Mouse (Mus musculus): Measurements from ENCODE around the gene Repin1. TPM values are rescaled to one million over a fixed set of nuclear protein-coding genes. Genes with fewer than 3 reads are reported as not detected.

Gene Repin1
- polyA plus RNA-seq, 1 experiment from 2014 or later: 34.2 TPM

DNA sequence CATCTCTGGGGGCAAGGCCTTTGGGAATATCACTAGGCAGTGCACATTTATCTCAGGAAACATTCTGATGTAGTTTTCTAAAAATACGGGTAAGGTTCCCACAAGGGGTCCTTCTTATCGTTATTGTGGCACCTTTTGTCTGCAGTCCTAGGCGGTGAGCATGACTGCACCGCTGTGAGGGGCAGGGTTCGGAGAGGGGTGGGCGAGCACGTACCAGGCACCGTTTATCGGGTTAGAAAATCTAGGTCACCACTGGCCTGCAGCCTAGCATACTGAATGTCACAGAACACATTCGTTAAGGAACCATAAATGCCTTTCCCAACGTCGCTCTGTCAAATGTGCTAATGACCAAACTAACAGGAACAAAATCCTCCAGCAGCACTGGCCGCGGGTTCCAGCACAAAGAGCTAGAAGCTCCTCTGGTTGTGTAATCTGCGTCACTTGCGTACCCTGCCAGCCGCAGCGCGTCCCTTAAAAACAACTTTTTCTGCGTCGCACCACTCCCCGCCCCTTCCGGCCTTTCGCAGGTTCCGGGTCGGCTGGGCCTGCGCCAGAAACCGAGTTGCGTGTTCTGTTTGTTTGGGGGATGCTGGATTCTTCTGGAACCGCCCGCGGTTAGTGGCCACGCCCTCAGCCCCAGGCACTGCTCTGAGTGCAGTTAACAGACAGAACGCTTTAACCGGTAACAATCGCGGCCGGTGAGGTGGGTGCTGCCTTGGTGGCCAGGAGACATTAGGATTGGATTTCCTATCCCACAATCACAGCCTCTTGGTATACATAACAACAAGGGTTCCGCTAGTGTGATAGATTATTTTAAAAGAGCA, 39.2 kb upstream of the Repin1 start, which contains the start of gene Lrrc61:
Lrrc61 (plus strand) TSS at position 517 of the 824 bp plus-strand sequence.
- peak; percentile 94 for DNase-seq (ENCODE audit: low spot score)
- peak within 1 kb of the TSS; percentile 72 for H3K9ac ChIP-seq (replicated peaks; ENCODE audit: low read length)
- H3K27me3 ChIP-seq (ENCODE audit: control insufficient read depth, insufficient read depth, low read length): no peaks in the 10 kb centered on the region
- H3K4me2 ChIP-seq (ENCODE audit: low read depth, low read length): peak within 1 kb of the TSS; percentile 61
- peak; percentile 86 for ATAC-seq (replicated peaks; ENCODE audit: insufficient number of reproducible peaks, low FRiP score, low TSS enrichment, low read depth)
- H3K27ac ChIP-seq (replicated peaks; ENCODE audit: low read depth, low read length): peak within 1 kb of the TSS; percentile 86
- no peaks in the 10 kb centered on the region for H3K4me1 ChIP-seq (ENCODE audit: control insufficient read depth, insufficient read depth, low read length)
- H3K9me3 ChIP-seq (replicated peaks; ENCODE audit: control insufficient read depth, low read length): no peaks in the 10 kb centered on the region
- H3K36me3 ChIP-seq (replicated peaks; ENCODE audit: control insufficient read depth, insufficient read depth, low read depth, low read length): no peaks in the 10 kb centered on the region
- peak within 1 kb of the TSS; percentile 47 for H3K4me3 ChIP-seq (ENCODE audit: low read depth, low read length)
- WGBS: under 1% methylated on average over 39 of the region's 39 CpGs

- no peaks in the 10 kb centered on the region for H3K27me3 ChIP-seq (ENCODE audit: control insufficient read depth, insufficient read depth, low read length)
- peak overlapping the region; percentile 86 for H3K27ac ChIP-seq (replicated peaks; ENCODE audit: low read depth, low read length)
- no peaks in the 10 kb centered on the region for H3K4me1 ChIP-seq (ENCODE audit: control insufficient read depth, insufficient read depth, low read length)
- peak overlapping the region; percentile 72 for H3K9ac ChIP-seq (replicated peaks; ENCODE audit: low read length)
- H3K4me3 ChIP-seq (ENCODE audit: low read depth, low read length): peak overlapping the region; percentile 47
- WGBS: 30% methylated on average over 14 of the region's 14 CpGs
- no peaks in the 10 kb centered on the region for H3K9me3 ChIP-seq (replicated peaks; ENCODE audit: control insufficient read depth, low read length)
- DNase-seq (ENCODE audit: low spot score): peak; percentile 85
- peak; percentile 77 for ATAC-seq (replicated peaks; ENCODE audit: insufficient number of reproducible peaks, low FRiP score, low TSS enrichment, low read depth)
- H3K36me3 ChIP-seq (replicated peaks; ENCODE audit: control insufficient read depth, insufficient read depth, low read depth, low read length): no peaks in the 10 kb centered on the region
- H3K4me2 ChIP-seq (ENCODE audit: low read depth, low read length): peak overlapping the region; percentile 61
Measured at GRCm38 (mm10) chr6:48555104-48555890, 38.4 kb upstream of the Repin1 start.

DNA sequence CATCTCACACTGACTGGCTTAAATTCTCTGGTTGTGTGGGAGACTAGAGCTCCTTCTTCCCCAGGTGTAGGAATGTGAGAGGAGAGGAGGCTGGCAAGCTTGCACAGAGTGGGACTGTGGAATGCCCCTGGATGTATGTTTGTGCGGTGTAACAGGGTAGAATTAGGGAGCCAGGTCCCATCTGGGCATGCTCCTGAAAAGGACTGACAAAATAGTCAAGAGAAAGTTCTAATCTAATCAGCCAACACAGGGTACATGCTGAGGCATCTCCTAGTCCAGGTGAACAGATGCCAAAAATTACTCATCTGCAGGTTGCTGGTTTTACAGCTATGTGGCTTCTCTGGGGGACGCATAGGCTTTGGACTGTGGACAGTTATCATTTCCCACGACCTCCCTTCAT, 37.7 kb upstream of the Repin1 start:
- Histone ChIP-seq H3K4me3 (ENCODE audit: low read depth, low read length) (no peak overlapping the region), H3K27ac (replicated peaks; ENCODE audit: low read depth, low read length) (no peak overlapping the region), H3K9me3 (replicated peaks; ENCODE audit: control insufficient read depth, low read length) (no peaks in the 10 kb centered on the region), H3K9ac (replicated peaks; ENCODE audit: low read length) (no peak overlapping the region), H3K36me3 (replicated peaks; ENCODE audit: control insufficient read depth, insufficient read depth, low read depth, low read length) (no peaks in the 10 kb centered on the region), H3K4me1 (ENCODE audit: control insufficient read depth, insufficient read depth, low read length) (no peaks in the 10 kb centered on the region), H3K27me3 (ENCODE audit: control insufficient read depth, insufficient read depth, low read length) (no peaks in the 10 kb centered on the region), H3K4me2 (ENCODE audit: low read depth, low read length) (no peak overlapping the region)
- ATAC-seq (replicated peaks; ENCODE audit: insufficient number of reproducible peaks, low FRiP score, low TSS enrichment, low read depth) (no peak), DNase-seq (ENCODE audit: low spot score) (no peak)
- 82% methylated on average over 3 of the region's 3 CpGs for WGBS

DNA sequence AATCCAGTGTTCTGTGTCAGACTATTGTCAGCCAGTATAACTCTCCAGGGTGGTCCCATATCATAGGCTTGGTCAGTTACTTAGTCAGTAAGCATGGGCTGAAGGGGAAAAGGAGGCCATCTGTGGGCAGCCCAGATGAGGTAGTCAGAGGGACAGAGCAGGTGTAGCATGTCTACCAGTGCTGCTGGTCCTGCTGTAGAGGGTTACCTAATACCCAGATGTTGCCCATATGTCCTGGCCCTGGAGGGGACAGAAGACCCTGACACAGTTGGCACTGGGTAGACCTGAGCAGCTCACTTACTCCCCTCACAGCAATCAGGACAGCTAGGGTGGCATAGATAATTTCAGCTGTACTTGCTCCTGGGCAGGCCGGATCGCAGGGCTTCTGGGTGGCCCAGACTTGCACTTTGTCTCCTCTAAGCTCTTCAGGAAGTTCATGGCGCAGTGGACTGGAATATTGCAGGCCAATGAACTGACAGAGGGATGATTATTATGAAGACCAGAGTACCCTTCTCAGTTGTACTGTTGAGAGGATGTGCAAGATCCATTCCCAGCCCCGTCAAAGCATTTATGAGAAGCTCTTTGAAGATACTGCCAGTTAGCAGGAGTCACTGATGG, 27.9 kb upstream of the Repin1 start:
- no peaks in the 10 kb centered on the region for H3K27me3 ChIP-seq (ENCODE audit: control insufficient read depth, insufficient read depth, low read length)
- ATAC-seq (replicated peaks; ENCODE audit: insufficient number of reproducible peaks, low FRiP score, low TSS enrichment, low read depth): no peak
- no peak overlapping the region for H3K4me3 ChIP-seq (ENCODE audit: low read depth, low read length)
- H3K9ac ChIP-seq (replicated peaks; ENCODE audit: low read length): no peak overlapping the region
- WGBS: 91% methylated on average over 4 of the region's 4 CpGs
- no peaks in the 10 kb centered on the region for H3K4me1 ChIP-seq (ENCODE audit: control insufficient read depth, insufficient read depth, low read length)
- DNase-seq (ENCODE audit: low spot score): no peak
- H3K4me2 ChIP-seq (ENCODE audit: low read depth, low read length): no peak overlapping the region
- H3K36me3 ChIP-seq (replicated peaks; ENCODE audit: control insufficient read depth, insufficient read depth, low read depth, low read length): no peaks in the 10 kb centered on the region
- no peaks in the 10 kb centered on the region for H3K9me3 ChIP-seq (replicated peaks; ENCODE audit: control insufficient read depth, low read length)
- H3K27ac ChIP-seq (replicated peaks; ENCODE audit: low read depth, low read length): no peak overlapping the region

DNA sequence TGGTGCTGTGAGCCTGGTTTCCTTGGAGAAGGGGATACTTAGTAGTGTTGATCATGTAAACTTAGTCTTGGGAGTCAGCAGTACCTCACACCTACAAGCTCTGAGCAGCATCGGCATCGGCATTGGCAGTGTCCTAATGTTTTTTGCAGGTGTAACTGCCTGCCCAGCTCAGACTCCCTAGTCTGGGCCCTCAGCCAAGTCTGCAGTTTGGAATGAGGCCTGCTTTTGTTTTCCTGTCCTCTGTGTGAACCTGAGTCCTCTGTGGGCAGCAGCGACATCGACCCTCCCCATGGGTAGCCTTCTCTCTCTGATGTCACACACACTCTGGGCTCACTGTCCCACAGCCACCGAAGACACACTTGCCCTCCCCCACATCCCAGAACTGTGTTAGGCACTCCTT, 27.4 kb upstream of the Repin1 start:
- no peaks in the 10 kb centered on the region for H3K27me3 ChIP-seq (ENCODE audit: control insufficient read depth, insufficient read depth, low read length)
- no peaks in the 10 kb centered on the region for H3K9me3 ChIP-seq (replicated peaks; ENCODE audit: control insufficient read depth, low read length)
- H3K36me3 ChIP-seq (replicated peaks; ENCODE audit: control insufficient read depth, insufficient read depth, low read depth, low read length): no peaks in the 10 kb centered on the region
- ATAC-seq (replicated peaks; ENCODE audit: insufficient number of reproducible peaks, low FRiP score, low TSS enrichment, low read depth) (peak; percentile 48; the same call in 1 of the 2 replicates), DNase-seq (ENCODE audit: low spot score) (no peak)
- WGBS: 73% methylated on average over 5 of the region's 5 CpGs
- no peak overlapping the region for H3K4me2 ChIP-seq (ENCODE audit: low read depth, low read length)
- H3K27ac ChIP-seq (replicated peaks; ENCODE audit: low read depth, low read length): no peak overlapping the region
- H3K4me3 ChIP-seq (ENCODE audit: low read depth, low read length): no peak overlapping the region
- no peak overlapping the region for H3K9ac ChIP-seq (replicated peaks; ENCODE audit: low read length)
- H3K4me1 ChIP-seq (ENCODE audit: control insufficient read depth, insufficient read depth, low read length): no peaks in the 10 kb centered on the region

DNA sequence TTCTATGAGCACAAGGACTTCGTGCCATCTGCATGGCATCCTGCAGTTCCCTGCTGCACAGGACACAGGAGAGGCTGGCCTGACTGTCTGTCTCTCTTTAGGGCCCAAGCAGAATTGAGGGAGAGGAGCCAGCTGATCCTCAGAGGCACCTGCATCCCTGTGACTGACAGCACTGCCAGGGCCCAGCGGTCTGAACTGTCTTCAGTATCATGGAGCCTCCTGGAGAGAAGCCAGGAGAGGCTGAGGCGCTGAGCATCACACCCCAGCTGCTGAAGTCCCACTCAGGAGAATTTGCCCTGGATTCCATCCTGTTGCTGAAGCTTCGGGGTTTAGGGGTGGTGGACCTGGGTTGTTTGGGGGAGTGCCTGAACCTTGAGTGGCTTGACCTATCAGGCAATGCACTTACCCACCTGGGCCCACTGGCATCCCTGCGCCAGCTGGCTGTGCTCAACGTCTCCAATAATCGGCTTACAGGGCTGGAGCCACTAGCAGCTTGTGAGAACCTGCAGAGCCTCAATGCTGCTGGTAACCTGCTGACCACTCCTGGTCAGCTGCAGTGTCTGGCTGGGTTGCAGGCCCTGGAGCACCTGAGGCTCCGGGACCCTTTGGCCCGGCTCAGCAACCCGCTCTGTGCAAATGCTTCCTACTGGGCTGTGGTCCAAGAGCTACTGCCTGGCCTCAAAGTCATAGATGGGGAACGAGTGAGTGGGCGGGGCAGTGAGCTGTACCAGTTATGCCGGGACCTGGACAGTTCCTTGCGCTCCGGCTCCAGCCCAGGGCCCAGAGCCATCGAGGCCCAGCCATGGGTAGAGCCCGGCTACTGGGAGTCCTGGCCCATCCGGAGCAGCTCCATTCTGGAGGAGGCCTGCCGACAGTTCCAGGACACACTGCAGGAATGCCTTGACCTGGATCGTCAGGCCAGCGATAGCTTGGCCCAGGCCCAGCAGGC, 25.4 kb upstream of the Repin1 start:
- no peak for DNase-seq (ENCODE audit: low spot score)
- Histone ChIP-seq H3K27me3 (ENCODE audit: control insufficient read depth, insufficient read depth, low read length) (no peaks in the 10 kb centered on the region), H3K4me1 (ENCODE audit: control insufficient read depth, insufficient read depth, low read length) (0 out of 2 replicates have a peak, but pooled peaks cover 2% of the 10 kb centered on the region), H3K4me3 (ENCODE audit: low read depth, low read length) (no peak overlapping the region), H3K36me3 (replicated peaks; ENCODE audit: control insufficient read depth, insufficient read depth, low read depth, low read length) (no peaks in the 10 kb centered on the region), H3K9ac (replicated peaks; ENCODE audit: low read length) (no peak overlapping the region), H3K9me3 (replicated peaks; ENCODE audit: control insufficient read depth, low read length) (no peaks in the 10 kb centered on the region), H3K27ac (replicated peaks; ENCODE audit: low read depth, low read length) (no peak overlapping the region), H3K4me2 (ENCODE audit: low read depth, low read length) (no peak overlapping the region)
- 91% methylated on average over 21 of the region's 21 CpGs for WGBS
- no peak for ATAC-seq (replicated peaks; ENCODE audit: insufficient number of reproducible peaks, low FRiP score, low TSS enrichment, low read depth)

DNA sequence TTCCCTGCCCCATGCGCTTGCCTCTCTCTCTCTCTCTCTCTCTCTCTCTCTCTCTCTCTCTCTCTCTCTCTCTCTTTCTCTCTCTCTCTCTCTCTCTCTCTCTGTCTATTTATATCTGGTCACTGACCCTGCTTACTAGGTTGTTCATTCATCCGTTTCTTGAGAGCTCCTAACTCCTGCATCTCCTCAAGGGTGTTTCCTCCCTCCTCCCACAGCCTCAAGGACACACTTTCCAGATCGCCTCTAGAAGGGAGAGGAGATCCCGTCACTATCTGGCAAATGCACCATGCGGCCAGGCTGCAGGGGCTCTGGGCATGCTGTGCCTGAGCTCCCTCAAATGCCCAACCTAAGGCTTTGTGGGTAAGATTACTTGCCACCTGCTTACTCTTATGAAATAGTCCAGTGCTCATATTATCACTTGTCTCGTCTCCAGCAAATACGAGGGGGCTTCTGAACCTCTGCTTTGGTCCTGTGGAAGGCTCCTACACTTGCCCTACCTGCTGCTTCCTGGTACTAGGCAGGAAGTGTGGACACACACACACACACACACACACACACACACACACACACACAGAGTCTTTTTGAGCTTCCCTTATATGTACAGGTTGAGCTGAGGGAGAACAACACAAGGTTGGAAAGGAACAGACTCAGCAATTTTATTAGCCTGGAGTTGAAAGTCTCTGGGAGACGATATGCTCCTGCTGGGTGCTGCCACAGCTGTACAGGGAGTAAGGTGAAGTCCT, 24.4 kb upstream of the Repin1 start:
- Histone ChIP-seq H3K27ac (replicated peaks; ENCODE audit: low read depth, low read length) (no peak overlapping the region), H3K4me3 (ENCODE audit: low read depth, low read length) (no peak overlapping the region), H3K9ac (replicated peaks; ENCODE audit: low read length) (no peak overlapping the region), H3K27me3 (ENCODE audit: control insufficient read depth, insufficient read depth, low read length) (no peaks in the 10 kb centered on the region), H3K4me2 (ENCODE audit: low read depth, low read length) (no peak overlapping the region), H3K9me3 (replicated peaks; ENCODE audit: control insufficient read depth, low read length) (no peaks in the 10 kb centered on the region), H3K4me1 (ENCODE audit: control insufficient read depth, insufficient read depth, low read length) (0 out of 2 replicates have a peak, but pooled peaks cover 2% of the 10 kb centered on the region), H3K36me3 (replicated peaks; ENCODE audit: control insufficient read depth, insufficient read depth, low read depth, low read length) (no peaks in the 10 kb centered on the region)
- DNase-seq (ENCODE audit: low spot score) (no peak), ATAC-seq (replicated peaks; ENCODE audit: insufficient number of reproducible peaks, low FRiP score, low TSS enrichment, low read depth) (no peak)
- 92% methylated on average over 8 of the region's 8 CpGs for WGBS
